Mouse (Mus musculus) midbrain, embryonic 14.5 days (tissue): Measurements from ENCODE around the gene Gm10320. TPM values are rescaled to one million over a fixed set of nuclear protein-coding genes. Genes with fewer than 3 reads are reported as not detected.

Experiments used
- ATAC-seq: fragments of 200-750 bp; cut with Nextera tagmentation; 2 replicates; pipeline ENCODE4 v1.8.0; 2017; ENCODE audit warnings: moderate number of reproducible peaks, moderate library complexity; ENCODE audit not compliant: low FRiP score, low TSS enrichment
- DNase-seq: peaks from one replicate; pipeline ENCODE4 v3.0.0-alpha.2; 2015
- H3K27ac ChIP-seq: fragments of 300-500 bp; sonication (generic); replicated peaks from 2 replicates; pipeline ENCODE4 v1.5.1; 2014; ENCODE audit warnings: mild to moderate bottlenecking, low read depth, low read length, moderate library complexity
- H3K27me3 ChIP-seq: fragments of 300-500 bp; sonication (generic); 2 replicates; pipeline ENCODE4 v1.6.1; 2014; ENCODE audit warnings: low read length, control low read depth, mixed read lengths; ENCODE audit not compliant: control insufficient read depth, insufficient read depth
- H3K36me3 ChIP-seq: fragments of 300-500 bp; sonication (generic); 2 replicates; pipeline ENCODE4 v1.6.1; 2014; ENCODE audit warnings: low read length, control low read depth; ENCODE audit not compliant: control insufficient read depth, insufficient read depth
- H3K4me1 ChIP-seq: fragments of 300-500 bp; sonication (generic); 2 replicates; pipeline ENCODE4 v1.6.1; 2014; ENCODE audit warnings: mild to moderate bottlenecking, antibody characterized with exemption, low read length, control low read depth; ENCODE audit not compliant: control insufficient read depth, insufficient read depth
- H3K4me2 ChIP-seq: fragments of 300-500 bp; sonication (generic); 2 replicates; pipeline ENCODE4 v1.6.1; 2014; ENCODE audit warnings: mild to moderate bottlenecking, low read length, moderate library complexity
- H3K4me3 ChIP-seq: fragments of 300-500 bp; sonication (generic); replicated peaks from 2 replicates; pipeline ENCODE4 v1.5.1; 2014; ENCODE audit warnings: low read depth, low read length
- H3K9ac ChIP-seq: fragments of 300-500 bp; sonication (generic); replicated peaks from 2 replicates; pipeline ENCODE4 v1.6.1; 2014; ENCODE audit warnings: mild to moderate bottlenecking, low read length, moderate library complexity
- H3K9me3 ChIP-seq: fragments of 300-500 bp; sonication (generic); 2 replicates; pipeline ENCODE4 v1.6.1; 2016; ENCODE audit warnings: low read length, control low read depth, mixed read lengths; ENCODE audit not compliant: control insufficient read depth
- WGBS: fragments of 180-500 bp; shearing (Covaris S2); extraction: QIAGEN DNeasy Blood & Tissue Kit; methylation state at CpG from one replicate; pipeline ENCODE4 v1.1.7; 2014; 5-methylcytosine and 5-hydroxymethylcytosine counted together
- polyA plus RNA-seq: library from polyadenylated mRNA; unstranded; fragments of >200 nt; fragmentation: Nextera tagmentation; extraction: Ambion mirVana; gene quantifications from 2 replicates; pipeline ENCODE4 v1.2.1, GENCODE M21; 2014

The Gm10320 gene
- polyA plus RNA-seq, 1 experiment from 2014 or later, result 0.67 TPM

GRCm38 (mm10) chr13:98469916-98470315, 21.9 kb downstream of the Gm10320 start:
- WGBS, result 79% methylated on average over 4 of the region's 4 CpGs
- ATAC-seq (no peak), DNase-seq (no peak)
- H3K27ac ChIP-seq, result no peak overlapping the region
- H3K4me3 ChIP-seq, result no peak overlapping the region
- no peak overlapping the region for H3K9ac ChIP-seq
- H3K9me3 ChIP-seq, result no peaks in the 10 kb centered on the region
- no peaks in the 10 kb centered on the region for H3K4me1 ChIP-seq
- no peaks in the 10 kb centered on the region for H3K36me3 ChIP-seq
- H3K27me3 ChIP-seq, result no peaks in the 10 kb centered on the region
- H3K4me2 ChIP-seq, result no peak overlapping the region

- H3K9ac ChIP-seq, result no peak overlapping the region
- H3K9me3 ChIP-seq, result no peaks in the 10 kb centered on the region
- H3K27ac ChIP-seq, result no peak overlapping the region
- WGBS, result 71% methylated on average over 4 of the region's 4 CpGs
- H3K4me1 ChIP-seq, result no peaks in the 10 kb centered on the region
- ATAC-seq, result no peak
- no peaks in the 10 kb centered on the region for H3K36me3 ChIP-seq
- no peak overlapping the region for H3K4me3 ChIP-seq
- no peak for DNase-seq
- no peak overlapping the region for H3K4me2 ChIP-seq
- no peaks in the 10 kb centered on the region for H3K27me3 ChIP-seq
Measured at GRCm38 (mm10) chr13:98461467-98461866, 30.3 kb downstream of the Gm10320 start.

DNA sequence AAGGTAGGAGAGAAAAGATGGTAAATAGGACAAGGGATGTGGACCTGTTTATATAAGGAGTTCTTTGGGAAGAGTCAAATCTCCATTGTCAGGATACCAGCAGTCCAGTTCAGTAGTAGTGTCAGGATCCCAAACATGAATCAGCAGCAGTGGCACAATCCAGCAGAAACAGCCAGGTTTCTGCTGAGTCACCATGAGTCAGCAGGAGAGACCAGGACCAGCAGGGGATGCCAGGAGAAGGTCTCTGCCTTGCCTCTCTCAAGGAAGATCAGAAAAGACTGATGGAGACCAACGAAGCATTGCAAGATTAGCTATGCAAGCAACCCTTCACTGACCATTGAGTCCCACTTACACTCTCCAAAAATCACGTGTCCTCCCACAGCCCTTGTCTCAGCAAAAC, 35.4 kb downstream of the Gm10320 start:
- Histone ChIP-seq H3K4me1 (no peaks in the 10 kb centered on the region), H3K27me3 (no peaks in the 10 kb centered on the region), H3K9me3 (peaks cover 3% of the 10 kb centered on the region; the same call in 1 of the 2 replicates), H3K4me3 (no peak overlapping the region), H3K27ac (no peak overlapping the region), H3K9ac (no peak overlapping the region), H3K36me3 (no peaks in the 10 kb centered on the region), H3K4me2 (no peak overlapping the region)
- no peak for ATAC-seq
- 64% methylated on average over 2 of the region's 2 CpGs for WGBS
- no peak for DNase-seq

DNA sequence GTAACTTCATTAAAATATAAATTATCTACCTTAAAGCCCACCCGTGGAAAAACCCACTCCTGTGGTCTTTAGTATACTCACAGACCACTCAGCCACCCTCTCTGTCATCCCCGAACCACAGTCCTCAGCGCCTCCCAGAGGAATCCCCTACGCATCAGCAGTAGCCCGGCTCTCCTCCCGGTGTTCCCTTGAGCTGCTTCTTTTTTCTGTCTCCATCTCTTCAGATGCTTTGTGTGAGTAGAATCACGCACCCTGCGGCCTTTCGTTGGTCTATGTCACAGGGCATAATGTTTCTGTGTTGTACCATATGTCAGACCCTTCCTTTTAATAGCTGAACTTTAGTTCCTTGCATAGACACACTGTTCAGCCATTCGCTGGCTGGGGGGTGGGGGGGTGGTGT, 36.2 kb downstream of the Gm10320 start:
- H3K27me3 ChIP-seq, result no peaks in the 10 kb centered on the region
- DNase-seq (no peak), ATAC-seq (no peak)
- no peak overlapping the region for H3K4me3 ChIP-seq
- H3K36me3 ChIP-seq, result no peaks in the 10 kb centered on the region
- H3K9me3 ChIP-seq, result peaks cover 3% of the 10 kb centered on the region; the same call in 1 of the 2 replicates
- no peak overlapping the region for H3K27ac ChIP-seq
- WGBS, result 89% methylated on average over 10 of the region's 10 CpGs
- H3K9ac ChIP-seq, result no peak overlapping the region
- H3K4me2 ChIP-seq, result no peak overlapping the region
- no peaks in the 10 kb centered on the region for H3K4me1 ChIP-seq

- Histone ChIP-seq H3K27ac (no peak overlapping the region), H3K9ac (no peak overlapping the region), H3K27me3 (no peaks in the 10 kb centered on the region), H3K9me3 (peaks cover 3% of the 10 kb centered on the region; the same call in 1 of the 2 replicates), H3K4me2 (no peak overlapping the region), H3K4me3 (no peak overlapping the region), H3K4me1 (no peaks in the 10 kb centered on the region), H3K36me3 (no peaks in the 10 kb centered on the region)
- WGBS, result 90% methylated on average over 12 of the region's 12 CpGs
- DNase-seq (no peak), ATAC-seq (no peak)
Measured at GRCm38 (mm10) chr13:98454224-98454967, 37.4 kb downstream of the Gm10320 start.

DNA sequence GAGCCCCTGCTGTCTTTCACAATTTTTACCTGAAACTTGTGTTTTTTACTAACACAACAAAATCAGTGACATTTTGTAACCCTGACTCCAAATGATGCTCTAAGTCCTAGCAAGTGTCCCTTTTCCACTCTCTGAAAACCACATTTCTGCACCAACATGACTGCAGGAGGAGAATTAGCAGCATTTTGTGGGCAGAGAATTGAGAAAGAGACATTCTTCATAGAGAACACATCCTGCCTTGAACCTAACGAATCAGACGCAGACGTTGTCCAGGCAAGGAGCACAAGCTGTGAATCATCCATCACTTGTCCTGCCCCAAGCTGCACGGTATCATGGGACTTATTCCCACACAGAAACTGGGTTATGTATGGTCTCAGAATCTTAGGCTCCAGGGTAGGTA, 38.7 kb downstream of the Gm10320 start:
- Histone ChIP-seq H3K27me3 (no peaks in the 10 kb centered on the region), H3K36me3 (no peaks in the 10 kb centered on the region), H3K9me3 (peaks cover 3% of the 10 kb centered on the region; the same call in 1 of the 2 replicates), H3K9ac (no peak overlapping the region), H3K4me1 (no peaks in the 10 kb centered on the region), H3K4me3 (no peak overlapping the region), H3K27ac (no peak overlapping the region), H3K4me2 (no peak overlapping the region)
- WGBS, result 94% methylated on average over 4 of the region's 4 CpGs
- no peak for DNase-seq
- no peak for ATAC-seq

- Histone ChIP-seq H3K4me2 (no peak overlapping the region), H3K36me3 (no peaks in the 10 kb centered on the region), H3K9me3 (peaks cover 3% of the 10 kb centered on the region; the same call in 1 of the 2 replicates), H3K27ac (no peak overlapping the region), H3K27me3 (no peaks in the 10 kb centered on the region), H3K4me1 (no peaks in the 10 kb centered on the region), H3K9ac (no peak overlapping the region), H3K4me3 (no peak overlapping the region)
- ATAC-seq (no peak), DNase-seq (no peak)
Measured at GRCm38 (mm10) chr13:98448696-98449095, 43.1 kb downstream of the Gm10320 start.

DNA sequence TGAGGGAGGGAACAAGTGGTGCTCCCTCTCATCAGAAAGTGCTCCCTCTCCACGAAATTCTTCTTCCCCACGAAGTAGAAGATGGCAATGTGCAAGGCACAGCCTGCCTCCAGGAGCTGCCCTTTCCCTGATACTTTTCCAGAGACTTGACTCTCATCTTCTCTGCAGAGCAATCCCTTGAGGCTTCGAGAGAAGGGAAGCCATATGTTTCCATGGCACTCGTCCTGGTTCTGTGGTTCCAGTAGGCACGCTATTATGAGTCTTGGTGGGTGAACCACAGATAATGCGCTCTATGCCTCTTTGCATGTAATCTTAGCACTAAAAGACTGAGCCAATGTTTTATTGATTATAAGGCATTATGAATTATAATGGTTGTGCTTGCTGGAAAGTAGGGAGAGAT, 44.1 kb downstream of the Gm10320 start:
- DNase-seq (no peak), ATAC-seq (no peak)
- Histone ChIP-seq H3K27ac (no peak overlapping the region), H3K36me3 (no peaks in the 10 kb centered on the region), H3K9ac (no peak overlapping the region), H3K4me1 (no peaks in the 10 kb centered on the region), H3K4me2 (no peak overlapping the region), H3K9me3 (peaks cover 3% of the 10 kb centered on the region; the same call in 1 of the 2 replicates), H3K27me3 (no peaks in the 10 kb centered on the region), H3K4me3 (no peak overlapping the region)
- 89% methylated on average over 6 of the region's 6 CpGs for WGBS

- Histone ChIP-seq H3K4me1 (no peaks in the 10 kb centered on the region), H3K27me3 (no peaks in the 10 kb centered on the region), H3K9me3 (no peaks in the 10 kb centered on the region), H3K9ac (no peak overlapping the region), H3K27ac (no peak overlapping the region), H3K36me3 (no peaks in the 10 kb centered on the region), H3K4me3 (no peak overlapping the region), H3K4me2 (no peak overlapping the region)
- ATAC-seq (no peak), DNase-seq (no peak)
- 82% methylated on average over 7 of the region's 7 CpGs for WGBS
Measured at GRCm38 (mm10) chr13:98445391-98446125, 46.2 kb downstream of the Gm10320 start.
